Mouse (Mus musculus) left cerebral cortex, postnatal 25 days (tissue): ENCODE results near the gene Cacna2d2. TPM values are rescaled to one million over a fixed set of nuclear protein-coding genes. Genes with fewer than 3 reads are reported as not detected.
A peak's percentile ranks its signal among the peaks of the same experiment; 100 is the strongest.

Source experiments
- DNase-seq, 2 experiments: peaks; one replicate each; pipeline ENCODE4 v3.0.0; 2022; ENCODE audit warnings: low spot score in 2 of 2, mixed read lengths in 1 of 2
- intact Hi-C: fragments of 180-260 bp; cut with DNase I; formaldehyde crosslinking; loops from one replicate; pipeline ENCODE4 v1.15.1; 2025
- total RNA-seq, 2 experiments: library from RNA; stranded (reverse); gene quantifications; 2 replicates each; pipeline ENCODE4 v1.2.3; 2021

Gene Cacna2d2
- total RNA-seq, 2 experiments from 2014 or later: 25.4 to 40.2 TPM

DNA sequence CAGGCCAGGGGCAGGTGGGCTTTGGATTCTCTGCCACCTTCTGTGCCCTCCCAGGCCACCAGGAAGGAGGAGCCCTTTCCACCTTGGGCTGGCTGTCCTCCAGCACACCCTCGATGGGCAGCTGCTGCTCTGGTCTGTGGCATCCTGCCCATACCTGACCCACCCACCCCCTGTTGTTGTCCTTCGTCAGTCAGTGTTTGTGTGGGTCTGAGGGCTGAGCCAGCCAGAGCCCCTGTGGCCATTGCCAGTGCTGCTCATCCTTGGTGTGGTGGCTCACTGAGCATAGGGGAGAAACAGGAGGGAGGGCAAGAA is 122.9 kb downstream of the Cacna2d2 start:
- no peak for DNase-seq
- intact Hi-C loops: no loop called here

DNA sequence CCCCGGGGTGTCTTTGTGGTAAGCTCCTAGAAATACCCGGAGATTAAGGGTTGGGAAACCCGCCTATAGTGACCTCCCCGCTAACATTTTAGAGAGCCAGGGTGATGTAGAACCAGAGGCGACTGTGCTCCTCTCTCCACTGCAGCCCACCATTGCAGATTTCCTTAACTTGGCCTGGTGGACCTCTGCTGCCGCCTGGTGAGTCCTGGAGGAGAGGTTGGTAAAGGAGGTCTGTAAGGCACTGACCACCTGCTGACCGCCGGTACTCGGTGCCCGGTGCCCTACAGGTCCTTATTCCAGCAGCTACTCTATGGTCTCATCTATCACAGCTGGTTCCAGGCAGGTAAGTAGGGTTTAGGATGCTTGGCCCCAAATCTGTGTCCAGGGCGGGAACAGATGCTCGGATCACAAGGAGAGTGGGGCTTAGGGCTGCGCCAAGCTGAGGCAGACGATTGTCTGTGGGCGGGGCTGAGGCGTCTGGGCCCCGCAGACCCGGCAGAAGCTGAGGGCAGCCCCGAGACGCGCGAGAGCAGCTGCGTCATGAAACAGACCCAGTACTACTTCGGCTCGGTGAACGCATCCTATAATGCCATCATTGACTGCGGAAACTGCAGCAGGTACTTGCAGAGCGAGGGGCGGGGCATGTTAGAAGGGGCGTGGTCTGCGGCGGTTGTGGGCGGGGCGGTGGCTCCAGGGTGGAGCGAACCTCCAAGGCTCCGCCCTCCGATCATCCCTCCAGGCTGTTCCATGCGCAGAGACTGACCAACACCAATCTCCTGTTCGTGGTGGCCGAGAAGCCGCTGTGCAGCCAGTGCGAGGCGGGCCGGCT is 127.0 kb downstream of the Cacna2d2 start:
- DNase-seq: peak; percentile 69 to 74
- intact Hi-C loops: no loop called here

DNA sequence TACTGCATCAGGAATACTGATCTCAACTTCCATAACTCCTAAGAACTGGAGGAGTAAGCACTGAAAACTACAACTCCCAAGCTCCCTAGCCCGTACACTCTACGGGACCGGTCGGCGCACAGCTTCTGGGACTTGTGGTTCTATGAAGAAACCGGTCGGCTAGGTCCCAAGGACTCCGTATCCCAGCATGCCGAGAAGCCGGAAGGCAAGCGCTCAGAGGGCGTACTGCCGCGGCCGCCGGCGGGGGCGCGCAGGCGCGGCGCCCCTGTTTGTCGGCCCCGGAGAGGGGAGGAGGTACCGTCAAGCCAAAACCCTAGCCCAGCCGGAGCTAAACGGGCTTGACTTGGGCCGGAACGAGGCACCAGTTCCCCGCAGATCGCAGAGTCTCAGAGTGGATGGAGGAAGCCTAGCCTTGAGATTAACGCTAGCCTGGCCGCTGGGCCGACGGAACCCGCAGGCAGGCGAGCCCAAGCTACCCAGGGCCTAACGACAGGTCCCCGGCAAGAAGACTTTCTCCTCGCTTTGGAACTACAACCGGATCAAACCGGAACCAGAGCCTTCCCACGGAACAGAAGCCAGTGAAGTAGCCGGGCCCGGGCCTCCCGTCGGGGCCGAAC is 134.5 kb downstream of the Cacna2d2 start, which contains the start of gene Tmem115:
Gene Tmem115 (plus strand): TSS at position 155 of the 617 bp plus-strand sequence.
- intact Hi-C loops: loop anchor here (10.0 kb wide), 1 partner anchor 649 kb away; the partner anchor contains the start of gene Rbm15b
- DNase-seq: peak; percentile 95 to 99

DNA sequence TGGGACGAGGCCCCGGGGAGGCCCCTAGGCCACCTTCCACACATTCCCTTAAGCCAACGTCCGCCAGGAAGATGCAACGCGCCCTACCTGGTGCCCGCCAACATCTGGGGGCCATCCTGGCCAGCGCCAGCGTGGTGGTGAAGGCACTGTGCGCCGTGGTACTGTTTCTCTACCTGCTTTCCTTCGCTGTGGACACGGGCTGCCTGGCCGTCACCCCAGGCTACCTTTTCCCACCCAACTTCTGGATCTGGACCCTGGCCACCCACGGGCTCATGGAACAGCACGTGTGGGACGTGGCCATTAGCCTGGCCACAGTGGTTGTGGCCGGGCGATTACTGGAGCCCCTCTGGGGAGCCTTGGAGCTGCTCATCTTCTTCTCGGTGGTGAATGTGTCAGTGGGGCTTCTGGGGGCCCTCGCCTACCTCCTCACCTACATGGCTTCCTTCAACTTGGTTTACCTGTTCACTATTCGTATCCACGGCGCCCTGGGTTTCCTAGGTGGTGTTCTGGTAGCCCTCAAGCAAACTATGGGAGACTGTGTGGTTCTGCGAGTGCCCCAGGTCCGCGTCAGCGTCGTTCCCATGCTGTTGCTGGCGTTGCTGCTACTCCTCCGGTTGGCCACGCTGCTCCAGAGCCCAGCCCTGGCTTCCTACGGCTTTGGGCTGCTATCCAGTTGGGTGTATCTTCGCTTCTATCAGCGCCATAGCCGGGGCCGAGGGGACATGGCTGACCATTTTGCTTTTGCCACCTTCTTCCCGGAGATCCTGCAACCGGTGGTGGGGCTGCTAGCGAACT is 135.2 kb downstream of the Cacna2d2 start:
- intact Hi-C loops: loop anchor here (10.0 kb wide), 1 partner anchor 650 kb away; the partner anchor contains the start of gene Rbm15b
- no peak for DNase-seq

DNA sequence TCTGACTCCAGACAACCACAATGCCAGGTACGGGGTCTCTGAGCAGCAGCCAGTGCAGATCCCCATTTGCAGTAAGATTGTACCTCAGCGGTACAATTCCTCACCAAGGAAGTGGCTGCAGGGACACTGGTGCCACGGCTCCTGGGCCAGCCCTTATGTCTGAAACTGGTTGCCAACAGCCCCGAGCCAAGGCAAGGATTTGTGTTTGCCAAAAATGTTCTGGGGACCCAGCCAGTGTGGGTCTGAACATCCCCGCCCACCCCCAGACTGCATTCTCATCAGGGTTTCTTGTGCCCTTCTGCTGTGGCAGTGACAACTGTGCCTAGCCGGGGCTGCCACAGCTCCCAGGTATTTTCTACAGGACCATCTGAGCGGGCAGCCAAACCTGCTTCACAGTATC is 138.8 kb downstream of the Cacna2d2 start:
- intact Hi-C loops: loop anchor here (10.0 kb wide), 1 partner anchor 653 kb away; the partner anchor contains the start of gene Rbm15b
- DNase-seq: no peak

DNA sequence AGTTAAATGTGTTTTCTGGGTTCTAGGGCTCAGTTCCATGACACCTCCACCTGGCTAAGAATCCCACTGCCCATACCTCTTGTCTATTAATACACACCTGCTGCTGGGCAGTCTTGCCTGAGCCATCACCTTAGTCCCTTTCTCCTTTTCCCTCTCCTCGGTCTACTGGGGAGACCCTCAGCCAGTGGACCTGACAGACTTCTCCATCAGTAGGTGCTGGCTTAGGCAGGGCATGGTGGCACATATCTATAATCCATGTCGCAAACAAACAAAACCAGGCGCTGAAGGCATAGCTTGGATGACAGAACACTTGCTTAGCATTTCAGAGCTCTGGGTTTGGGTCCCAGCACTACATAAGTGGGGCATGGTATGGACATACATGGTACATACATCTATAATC is 139.3 kb downstream of the Cacna2d2 start:
- DNase-seq: no peak
- intact Hi-C loops: loop anchor here (10.0 kb wide), 1 partner anchor 654 kb away; the partner anchor contains the start of gene Rbm15b

DNA sequence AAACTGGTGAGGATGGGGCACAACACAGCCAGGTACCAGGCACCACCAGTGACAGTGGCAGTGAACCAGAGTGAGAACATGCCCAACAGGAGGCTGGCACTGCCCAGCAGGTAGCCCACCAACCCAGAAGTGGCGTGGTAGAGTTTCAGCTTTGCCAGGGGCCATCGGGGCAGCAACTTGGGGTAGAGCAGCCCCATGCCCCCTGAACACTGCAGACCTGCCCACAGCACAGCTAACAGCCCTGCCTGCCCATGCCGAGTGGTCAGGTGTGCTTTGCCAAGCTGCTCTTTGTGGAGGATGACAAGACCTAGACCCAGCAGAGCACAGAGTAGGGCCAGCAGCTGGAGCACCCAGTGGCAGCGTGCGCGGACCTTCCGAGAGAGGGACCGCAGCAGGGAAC is 140.5 kb downstream of the Cacna2d2 start:
- DNase-seq: no peak
- intact Hi-C loops: loop anchor here (10.0 kb wide), 1 partner anchor 655 kb away; the partner anchor contains the start of gene Rbm15b

DNA sequence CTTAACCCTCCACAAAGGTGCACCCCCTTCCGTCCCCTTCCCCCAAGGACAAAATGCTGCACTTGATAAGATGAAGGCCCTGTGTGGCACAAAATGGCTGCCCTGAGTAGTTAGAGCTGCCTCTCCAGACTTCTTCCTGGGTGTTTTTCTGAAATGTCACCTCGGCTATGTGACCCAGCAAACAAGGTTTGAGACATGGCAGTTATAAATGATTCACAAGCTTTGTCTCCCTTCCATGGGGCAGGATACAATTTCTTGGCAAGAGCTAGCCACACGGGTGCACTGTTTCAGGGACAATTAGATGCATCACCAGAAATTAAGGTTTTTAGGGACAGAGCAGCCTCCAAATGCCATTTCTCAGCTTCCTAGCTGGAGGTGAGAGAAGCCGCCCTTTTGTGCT is 141.0 kb downstream of the Cacna2d2 start:
- intact Hi-C loops: no loop called here
- DNase-seq: no peak

DNA sequence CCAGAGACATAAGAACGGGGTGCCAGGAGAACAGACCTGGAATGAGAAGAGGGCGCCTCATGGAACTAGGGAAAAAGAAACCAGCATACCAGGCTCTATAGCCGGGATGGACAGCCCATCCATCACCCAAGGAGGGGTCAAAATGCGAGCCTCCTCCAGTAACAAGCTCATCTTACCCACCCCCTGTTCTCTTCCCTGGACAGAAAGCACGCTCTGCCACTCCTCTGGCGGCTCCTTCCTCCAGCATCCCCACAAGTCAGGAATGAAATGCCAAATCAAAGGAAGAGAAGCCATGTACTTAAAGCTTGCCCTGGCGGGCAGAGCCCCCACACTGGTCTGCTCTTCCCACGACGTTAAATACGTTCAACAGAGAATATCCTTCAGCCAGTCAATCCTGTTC is 141.6 kb downstream of the Cacna2d2 start:
- intact Hi-C loops: no loop called here
- no peak for DNase-seq

DNA sequence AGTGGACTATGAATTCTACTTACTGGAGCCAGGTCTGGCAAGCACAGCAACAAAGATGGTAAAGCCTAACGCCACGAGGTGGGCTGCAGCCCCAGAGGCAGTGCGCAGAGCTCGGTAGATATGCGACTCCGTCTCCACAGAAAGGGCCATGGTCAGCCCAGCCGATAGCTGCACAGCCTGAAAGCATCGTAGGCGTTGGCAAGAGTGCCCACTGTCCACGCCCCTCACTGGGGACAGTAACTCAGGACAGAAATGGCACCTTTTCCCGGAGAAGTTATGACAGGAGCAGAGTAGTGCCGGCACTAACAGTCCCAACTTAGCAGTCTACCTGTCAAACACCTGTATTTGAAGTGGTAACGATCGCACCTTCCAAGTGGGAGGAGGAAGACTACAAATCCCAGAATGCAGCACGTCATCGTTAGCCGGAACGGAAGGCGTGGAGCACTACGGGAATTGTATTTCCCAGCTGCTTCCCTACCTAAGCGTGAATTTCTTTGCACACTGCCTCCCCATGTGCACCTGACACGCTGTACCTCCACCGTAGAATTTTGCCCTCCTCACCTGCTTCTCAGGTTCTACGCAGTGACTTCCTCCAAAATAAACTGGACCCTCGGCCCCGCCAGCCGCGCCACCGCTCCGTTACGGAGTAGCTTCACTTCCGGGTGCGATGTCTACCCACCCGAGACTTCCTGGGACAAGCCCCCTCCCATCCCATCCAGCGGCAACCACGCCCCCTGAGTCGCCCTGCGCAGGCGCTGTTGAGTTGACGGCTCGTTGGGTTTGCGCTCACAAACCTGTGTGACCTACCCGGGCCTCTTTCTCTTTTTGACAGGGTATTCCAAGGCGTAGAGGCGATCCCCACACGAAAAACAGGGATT is 142.3 kb downstream of the Cacna2d2 start, which contains the start of the genes Cyb561d2 and Nprl2:
Gene Cyb561d2 (minus strand): TSS at position 720 of the 878 bp plus-strand sequence.
Gene Nprl2 (plus strand): TSS at position 753 of the 878 bp plus-strand sequence.
- DNase-seq: peak; percentile 93 to 97
- intact Hi-C loops: no loop called here

DNA sequence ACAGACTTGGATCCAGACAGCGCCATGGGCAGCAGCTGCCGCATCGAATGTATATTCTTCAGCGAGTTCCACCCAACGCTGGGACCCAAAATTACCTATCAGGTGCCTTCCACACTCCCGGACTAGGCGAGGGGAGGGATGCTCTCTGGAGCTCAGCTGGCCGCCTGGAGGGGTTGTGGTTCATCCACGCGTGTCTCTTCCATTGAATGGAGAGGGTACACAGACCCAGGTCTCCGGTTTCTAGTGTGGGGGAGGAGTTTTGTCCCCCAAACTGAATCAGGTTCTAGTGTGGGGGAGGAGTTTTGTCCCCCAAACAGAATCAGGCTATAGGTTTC is 142.9 kb downstream of the Cacna2d2 start:
- intact Hi-C loops: no loop called here

DNA sequence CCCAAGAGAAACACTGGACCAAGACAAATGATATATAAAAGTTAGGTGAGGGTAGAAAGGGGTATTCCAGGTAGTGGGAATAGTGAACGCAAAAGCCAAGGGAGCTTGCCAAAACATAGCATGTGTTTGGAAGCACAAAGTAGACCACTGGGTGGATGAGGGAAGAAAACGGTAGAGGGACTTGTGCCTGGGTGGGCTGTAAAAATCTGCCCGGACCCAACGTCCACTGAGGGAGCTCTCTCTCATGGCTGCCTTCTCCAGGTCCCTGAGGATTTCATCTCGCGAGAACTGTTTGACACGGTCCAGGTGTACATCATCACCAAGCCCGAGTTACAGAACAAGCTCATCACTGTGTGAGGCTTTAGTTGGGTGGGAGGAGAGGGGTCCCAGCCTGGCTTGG is 143.3 kb downstream of the Cacna2d2 start:
- no peak for DNase-seq
- intact Hi-C loops: no loop called here

More for the DNA sequence above, 142.9 kb downstream of the Cacna2d2 start:
- DNase-seq: no peak

DNA sequence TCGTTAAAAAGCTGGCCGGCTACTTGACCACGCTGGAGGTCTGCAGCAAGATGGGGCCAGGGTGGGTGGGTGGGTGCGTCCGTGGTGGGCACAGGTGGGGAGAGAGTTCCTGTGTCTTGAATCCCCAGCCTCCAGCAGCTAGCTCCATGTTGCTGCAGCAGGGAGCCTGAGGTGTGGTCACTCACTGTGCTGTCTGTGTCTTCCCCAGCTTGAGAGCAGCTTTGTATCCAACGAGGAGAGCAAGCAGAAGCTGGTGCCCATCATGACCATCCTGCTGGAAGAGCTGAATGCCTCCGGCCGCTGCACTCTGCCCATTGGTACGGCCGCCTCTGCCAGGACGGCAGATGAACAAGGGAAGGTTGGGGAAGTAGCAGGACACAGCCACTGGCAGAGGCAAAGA is 143.9 kb downstream of the Cacna2d2 start:
- no peak for DNase-seq

DNA sequence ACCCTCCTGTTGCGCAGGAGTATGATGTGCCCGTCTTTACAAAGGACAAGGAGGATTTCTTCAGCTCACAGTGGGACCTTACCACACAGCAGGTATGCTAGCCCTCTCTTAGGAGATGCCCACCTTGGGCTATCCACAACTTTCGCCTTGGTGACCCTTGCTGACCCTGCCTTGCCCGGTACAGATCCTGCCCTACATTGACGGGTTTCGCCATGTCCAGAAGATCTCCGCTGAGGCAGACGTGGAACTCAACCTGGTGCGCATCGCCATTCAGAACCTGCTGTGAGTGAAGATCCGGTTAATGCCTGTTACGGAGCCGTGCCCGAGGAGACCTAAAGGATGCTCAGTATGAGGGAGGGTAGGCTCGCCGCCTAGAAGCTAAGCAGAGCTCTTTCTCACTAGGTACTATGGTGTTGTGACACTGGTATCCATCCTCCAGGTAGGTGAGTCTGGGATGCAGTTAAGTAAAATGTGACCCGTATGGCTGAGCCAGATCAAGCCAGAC is 144.8 kb downstream of the Cacna2d2 start:
- intact Hi-C loops: no loop called here
- no peak for DNase-seq

More for the DNA sequence above, 143.9 kb downstream of the Cacna2d2 start:
- intact Hi-C loops: no loop called here

DNA sequence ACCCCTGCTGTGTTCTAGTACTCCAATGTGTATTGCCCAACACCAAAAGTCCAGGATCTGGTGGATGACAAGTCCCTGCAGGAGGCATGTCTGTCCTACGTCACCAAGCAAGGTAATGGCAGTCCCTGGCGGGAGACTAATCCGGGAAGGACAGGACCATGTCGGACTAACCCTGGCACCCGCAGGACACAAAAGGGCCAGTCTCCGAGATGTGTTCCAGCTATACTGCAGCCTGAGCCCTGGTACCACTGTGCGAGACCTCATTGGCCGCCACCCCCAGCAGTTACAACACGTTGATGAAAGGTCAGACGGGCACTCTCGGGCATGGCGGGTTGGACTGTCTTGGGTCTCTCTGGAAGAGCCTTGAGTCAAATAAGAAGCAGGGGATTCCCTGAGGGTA is 145.3 kb downstream of the Cacna2d2 start:
- intact Hi-C loops: no loop called here
- DNase-seq: no peak

DNA sequence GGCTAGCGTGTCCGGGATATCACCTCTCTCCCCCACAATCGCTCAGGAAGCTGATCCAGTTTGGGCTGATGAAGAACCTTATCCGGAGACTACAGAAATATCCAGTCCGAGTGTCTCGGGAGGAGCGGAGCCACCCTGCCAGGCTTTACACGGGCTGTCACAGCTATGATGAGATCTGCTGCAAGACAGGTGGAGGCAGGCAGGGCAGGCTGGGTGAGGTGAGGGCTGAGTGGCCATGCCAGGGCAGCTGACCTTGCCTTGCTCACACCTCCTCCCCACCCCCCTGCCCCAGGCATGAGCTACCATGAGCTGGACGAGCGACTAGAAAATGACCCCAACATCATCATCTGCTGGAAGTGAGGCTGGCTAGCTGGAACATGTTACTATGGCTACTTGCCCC is 145.8 kb downstream of the Cacna2d2 start:
- intact Hi-C loops: no loop called here
- no peak for DNase-seq

DNA sequence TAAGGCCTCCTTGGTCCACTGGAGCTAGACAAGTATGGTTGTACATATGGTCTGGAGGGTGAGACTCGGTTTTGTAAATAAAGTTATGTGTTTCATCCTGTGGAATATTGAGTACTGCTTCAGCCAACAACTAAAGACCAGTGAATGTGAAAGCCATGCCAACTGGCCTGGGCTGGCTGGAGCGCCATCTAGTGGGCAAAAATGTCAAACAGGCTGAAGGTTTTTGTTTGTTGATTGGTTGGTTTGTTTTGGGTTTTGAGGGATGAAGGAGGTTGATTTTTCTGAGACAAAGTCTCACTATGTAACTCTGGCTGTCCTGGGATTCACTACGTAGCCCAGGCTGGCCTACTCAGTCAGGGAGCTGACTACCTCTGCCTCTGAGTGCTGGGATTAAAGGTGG is 146.2 kb downstream of the Cacna2d2 start:
- intact Hi-C loops: no loop called here
- DNase-seq: peak; percentile 63 to 74

DNA sequence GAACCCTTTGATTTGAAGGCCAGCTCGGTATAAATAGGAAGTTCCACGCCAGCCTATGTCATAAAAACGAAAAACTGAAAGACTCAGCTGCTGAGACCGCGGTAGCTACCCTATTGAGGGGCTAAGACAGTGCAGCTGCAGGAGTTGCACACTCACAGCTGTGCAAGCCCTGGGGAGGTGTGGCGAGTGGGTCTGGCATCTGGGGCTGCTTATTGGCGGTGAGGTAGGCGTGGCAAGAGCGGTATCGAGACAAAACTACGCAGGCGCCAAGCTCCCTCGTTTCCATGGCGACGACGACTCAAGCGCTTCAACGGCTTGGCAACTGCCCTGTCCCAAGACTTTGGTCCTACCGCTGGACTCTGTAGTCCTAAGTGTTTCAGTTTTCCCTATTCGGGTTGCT is 147.6 kb downstream of the Cacna2d2 start, which contains the start of gene Zmynd10:
Gene Zmynd10 (plus strand): TSS at position 273 of the 400 bp plus-strand sequence.
- DNase-seq: peak; percentile 88 to 92
- intact Hi-C loops: no loop called here

DNA sequence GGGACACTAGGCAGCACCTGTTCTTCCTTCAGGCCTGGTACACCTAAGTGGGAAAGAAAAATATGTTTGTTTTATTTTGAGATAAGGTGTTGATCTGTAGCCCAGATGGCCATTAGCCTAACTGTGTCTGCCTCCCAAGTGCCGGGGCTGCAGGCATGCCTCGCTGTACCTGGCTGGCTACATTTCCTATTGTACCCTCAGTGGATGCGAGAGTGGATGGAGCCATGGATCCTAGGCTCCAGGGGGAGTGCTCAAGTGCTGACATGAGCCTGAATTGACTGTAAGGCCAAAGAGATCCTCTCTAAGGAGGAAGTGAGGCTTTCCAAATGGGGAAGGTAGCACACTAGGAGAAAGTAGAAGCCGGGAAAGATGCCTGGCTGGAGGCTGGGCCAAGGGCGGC is 148.5 kb downstream of the Cacna2d2 start:
- DNase-seq: no peak
- intact Hi-C loops: no loop called here
